Mouse (Mus musculus): ENCODE measurements around the gene C9.

C9 gene

GRCm38 (mm10) chr15:6483561-6483960 is 38.4 kb downstream of the C9 start:
- no peak for DNase-seq (ENCODE audit: low spot score)

GRCm38 (mm10) chr15:6492386-6492785 is 47.3 kb downstream of the C9 start:
- DNase-seq (ENCODE audit: low spot score): no peak

GRCm38 (mm10) chr15:6498396-6499070 is 53.4 kb downstream of the C9 start:
- DNase-seq (ENCODE audit: low spot score): no peak

GRCm38 (mm10) chr15:6500787-6501186 is 55.7 kb downstream of the C9 start:
- peak; percentile 14 for DNase-seq (ENCODE audit: low spot score)

GRCm38 (mm10) chr15:6517525-6517924 is 72.4 kb downstream of the C9 start:
- no peak for DNase-seq (ENCODE audit: low spot score)

GRCm38 (mm10) chr15:6519417-6520255 is 74.5 kb downstream of the C9 start:
- DNase-seq (ENCODE audit: low spot score): no peak

- no peak for DNase-seq (ENCODE audit: low spot score)
These were observed 75.5 kb downstream of the C9 start for GRCm38 (mm10) chr15:6520505-6521155.

GRCm38 (mm10) chr15:6522653-6523167 is 77.6 kb downstream of the C9 start, which contains the start of gene Fyb:
Fyb (plus strand) TSS chr15:6522853.
- no peak for DNase-seq (ENCODE audit: low spot score)

GRCm38 (mm10) chr15:6524801-6525200 is 79.7 kb downstream of the C9 start:
- DNase-seq (ENCODE audit: low spot score): no peak

- DNase-seq (ENCODE audit: low spot score): no peak
These were observed 80.3 kb downstream of the C9 start for GRCm38 (mm10) chr15:6525386-6525785.

- no peak for DNase-seq (ENCODE audit: low spot score)
These were observed 88.8 kb downstream of the C9 start for GRCm38 (mm10) chr15:6533858-6534343.

GRCm38 (mm10) chr15:6534592-6534991 is 89.5 kb downstream of the C9 start:
- DNase-seq (ENCODE audit: low spot score): no peak

- DNase-seq (ENCODE audit: low spot score): no peak
These were observed 94.7 kb downstream of the C9 start for GRCm38 (mm10) chr15:6539639-6540338.

Measured in embryo, embryonic 10.5 days (tissue).